Mouse (Mus musculus) testis, adult 2 months (tissue): ENCODE measurements around the gene Aldh1l1.

Experiments
- CTCF ChIP-seq: fragments of 200-500 bp; IDR thresholded peaks from 2 replicates; pipeline ENCODE4 v1.5.1; 2012; ENCODE audit warnings: low read depth, mild to moderate bottlenecking, inconsistent platforms, low read length, moderate library complexity; ENCODE audit not compliant: control insufficient read depth, insufficient read depth, insufficient replicate concordance
- POLR2A ChIP-seq: fragments of 200-500 bp; IDR thresholded peaks from 2 replicates; pipeline ENCODE4 v1.6.1; 2012; ENCODE audit warnings: low read depth, mild to moderate bottlenecking, inconsistent platforms, low read length, moderate library complexity; ENCODE audit not compliant: control insufficient read depth

GRCm38 (mm10) chr6:90565357-90566215 lies 79.4 kb downstream of the Aldh1l1 start:
- TF ChIP-seq CTCF (no peak), POLR2A (no peak)
